Mouse (Mus musculus): ENCODE data around the gene Gm9817. TPM values are rescaled to one million over a fixed set of nuclear protein-coding genes. Genes with fewer than 3 reads are reported as not detected.

The Gm9817 gene
- polyA plus RNA-seq (2012): 0.02 and 0.03 TPM in 2 replicates

GRCm38 (mm10) chr13:45078392-45078791, at the start of gene Gm9817:
Gm9817 (plus strand) TSS chr13:45078692.

Other genes starting within 250 kb of the Gm9817 start
- 58.9 and 78.8 TPM in 2 replicates for gene Dtnbp1, start 76.5 kb upstream of the Gm9817 start, polyA plus RNA-seq (2012)

Data from megakaryocyte-erythroid progenitor cell, adult 5 weeks (primary cell).